Mouse (Mus musculus) MEL (cell line): ENCODE measurements around the gene Cct8l1. TPM values are rescaled to one million over a fixed set of nuclear protein-coding genes. Genes with fewer than 3 reads are reported as not detected.

Source experiments
- DNase-seq: peaks from one replicate; pipeline ENCODE4 v3.0.0; 2011; ENCODE audit warnings: low read depth, low spot score
- H3K27ac ChIP-seq: 2 replicates; pipeline ENCODE4 v1.5.1; 2012; ENCODE audit warnings: low read depth, mild to moderate bottlenecking, control low read depth, low read length, moderate library complexity; ENCODE audit not compliant: control insufficient read depth
- H3K27me3 ChIP-seq, 2 experiments: fragments of 150-350 bp in 1 of 2; sonication (generic) in 1 of 2; 2 replicates each; pipeline ENCODE4 v1.6.1; 2012; ENCODE audit warnings: low read length in 2 of 2, mild to moderate bottlenecking in 2 of 2, improper control_type of control experiment in 1 of 2, moderate library complexity in 1 of 2; ENCODE audit not compliant: insufficient read depth in 2 of 2, control insufficient read depth in 1 of 2
- H3K36me3 ChIP-seq, 2 experiments: 2 replicates each; pipeline ENCODE4 v1.6.1; 2012 to 2014; ENCODE audit warnings: low read length in 2 of 2, improper control_type of control experiment in 1 of 2, inconsistent platforms in 1 of 2, mild to moderate bottlenecking in 1 of 2; ENCODE audit not compliant: insufficient read depth in 2 of 2, control insufficient read depth in 1 of 2
- H3K4me1 ChIP-seq, 2 experiments: fragments of 150-350 bp in 1 of 2; sonication (generic) in 1 of 2; 2 replicates each; pipeline ENCODE4 v1.6.1; 2012; ENCODE audit warnings: low read length in 2 of 2, improper control_type of control experiment in 1 of 2, mild to moderate bottlenecking in 1 of 2; ENCODE audit not compliant: insufficient read depth in 2 of 2, control insufficient read depth in 1 of 2
- H3K4me3 ChIP-seq, 2 experiments: fragments of 150-350 bp in 1 of 2; sonication (generic) in 1 of 2; 2 replicates each; pipeline ENCODE4 v1.5.1; 2012; ENCODE audit warnings: low read depth in 2 of 2, low read length in 2 of 2, mild to moderate bottlenecking in 2 of 2, moderate library complexity in 2 of 2, control low read depth in 1 of 2, improper control_type of control experiment in 1 of 2; ENCODE audit not compliant: control insufficient read depth in 1 of 2, insufficient read depth in 1 of 2
- H3K79me2 ChIP-seq: 2 replicates; pipeline ENCODE4 v1.6.1; 2012; ENCODE audit warnings: mild to moderate bottlenecking, low read length, moderate library complexity; ENCODE audit not compliant: control insufficient read depth, poor library complexity, insufficient read depth
- H3K9ac ChIP-seq: 2 replicates; pipeline ENCODE4 v1.6.1; 2012; ENCODE audit warnings: low read depth, mild to moderate bottlenecking, control low read depth, low read length, moderate library complexity; ENCODE audit not compliant: control insufficient read depth, poor library complexity, severe bottlenecking
- H3K9me3 ChIP-seq: fragments of 150-350 bp; sonication (generic); replicated peaks from 2 replicates; pipeline ENCODE4 v1.6.1; 2012; ENCODE audit warnings: mild to moderate bottlenecking, low read length, improper control_type of control experiment, moderate library complexity; ENCODE audit not compliant: insufficient read depth
- ELF1 ChIP-seq: IDR thresholded peaks from 2 replicates; pipeline ENCODE4 v1.6.1; 2014; ENCODE audit warnings: low read depth, mild to moderate bottlenecking, inconsistent platforms, low read length, improper control_type of control experiment, moderate library complexity
- ETS1 ChIP-seq: IDR thresholded peaks from 2 replicates; pipeline ENCODE4 v1.6.1; 2012; ENCODE audit warnings: low read depth, mild to moderate bottlenecking, inconsistent platforms, low read length, improper control_type of control experiment, moderate library complexity
- GATA1 ChIP-seq: IDR thresholded peaks from 2 replicates; pipeline ENCODE4 v1.6.1; 2011; ENCODE audit warnings: low read depth, low read length, improper control_type of control experiment
- HCFC1 ChIP-seq: IDR thresholded peaks from 2 replicates; pipeline ENCODE4 v1.6.1; 2012; ENCODE audit warnings: low read depth, mild to moderate bottlenecking, inconsistent platforms, low read length, improper control_type of control experiment, moderate library complexity
- KAT2A ChIP-seq: conservative IDR thresholded peaks from 2 replicates; pipeline ENCODE4 v1.6.1; 2012; ENCODE audit warnings: low read depth, low read length, improper control_type of control experiment, inconsistent platforms
- MAFK ChIP-seq: IDR thresholded peaks from 2 replicates; pipeline ENCODE4 v1.6.1; 2011; ENCODE audit warnings: low read depth, mild to moderate bottlenecking, low read length, improper control_type of control experiment, borderline replicate concordance
- MEF2A ChIP-seq: IDR thresholded peaks from 2 replicates; pipeline ENCODE4 v1.6.1; 2014; ENCODE audit warnings: low read depth, mild to moderate bottlenecking, inconsistent platforms, low read length, improper control_type of control experiment; ENCODE audit not compliant: poor library complexity, insufficient replicate concordance, severe bottlenecking; ENCODE audit errors: extremely low read depth
- MYB ChIP-seq: IDR thresholded peaks from 2 replicates; pipeline ENCODE4 v1.6.1; 2011; ENCODE audit warnings: mild to moderate bottlenecking, low read depth, low read length, improper control_type of control experiment
- NELFE ChIP-seq: IDR thresholded peaks from 2 replicates; pipeline ENCODE4 v1.6.1; 2011; ENCODE audit warnings: low read depth, low read length, improper control_type of control experiment
- SIN3A ChIP-seq: IDR thresholded peaks from 2 replicates; pipeline ENCODE4 v1.6.1; 2012; ENCODE audit warnings: low read length, improper control_type of control experiment, inconsistent platforms
- TAL1 ChIP-seq: IDR thresholded peaks from 2 replicates; pipeline ENCODE4 v1.6.1; 2012; ENCODE audit warnings: mild to moderate bottlenecking, inconsistent platforms, low read length, moderate library complexity, mixed read lengths
- TCF12 ChIP-seq: IDR thresholded peaks from 2 replicates; pipeline ENCODE4 v1.6.1; 2014; ENCODE audit warnings: low read depth, mild to moderate bottlenecking, inconsistent platforms, low read length, improper control_type of control experiment, moderate library complexity
- USF2 ChIP-seq, 2 experiments: IDR thresholded peaks; 2 replicates each; pipeline ENCODE4 v1.6.1; 2011 to 2012; ENCODE audit warnings: improper control_type of control experiment in 2 of 2, low read length in 2 of 2, borderline replicate concordance in 1 of 2, inconsistent platforms in 1 of 2, low read depth in 1 of 2, mild to moderate bottlenecking in 1 of 2; ENCODE audit not compliant: insufficient read depth in 1 of 2
- ZKSCAN1 ChIP-seq: IDR thresholded peaks from 2 replicates; pipeline ENCODE4 v1.6.1; 2012; ENCODE audit warnings: low read depth, mild to moderate bottlenecking, inconsistent platforms, low read length, improper control_type of control experiment, moderate library complexity
- ZMIZ1 ChIP-seq: IDR thresholded peaks from 2 replicates; pipeline ENCODE4 v1.6.1; 2012; ENCODE audit warnings: low read depth, mild to moderate bottlenecking, inconsistent platforms, low read length, improper control_type of control experiment, moderate library complexity
- ZNF384 ChIP-seq: IDR thresholded peaks from 2 replicates; pipeline ENCODE4 v1.6.1; 2012; ENCODE audit warnings: low read depth, mild to moderate bottlenecking, inconsistent platforms, low read length, improper control_type of control experiment
- polyA plus RNA-seq, 2 experiments: library from polyadenylated mRNA; stranded (reverse) in 1 of 2; unstranded in 1 of 2; fragments of >175 nt in 1 of 2; fragments of >200 nt in 1 of 2; gene quantifications; 2 replicates each; pipeline versions ENCODE4 v1.2.1 to v1.2.4; 2012; ENCODE audit warnings: low replicate concordance in 2 of 2, low read depth in 1 of 2; ENCODE audit not compliant: insufficient read length in 2 of 2, insufficient read depth in 1 of 2, missing spikeins in 1 of 2
- total RNA-seq: library from RNA; depleted of rRNA; stranded (reverse); fragments of 300-350 nt; gene quantifications from 2 replicates; pipeline ENCODE4 v1.2.3, GENCODE M21; 2012

Cct8l1 gene
- total and polyA plus RNA-seq, 3 experiments: not detected

DNA sequence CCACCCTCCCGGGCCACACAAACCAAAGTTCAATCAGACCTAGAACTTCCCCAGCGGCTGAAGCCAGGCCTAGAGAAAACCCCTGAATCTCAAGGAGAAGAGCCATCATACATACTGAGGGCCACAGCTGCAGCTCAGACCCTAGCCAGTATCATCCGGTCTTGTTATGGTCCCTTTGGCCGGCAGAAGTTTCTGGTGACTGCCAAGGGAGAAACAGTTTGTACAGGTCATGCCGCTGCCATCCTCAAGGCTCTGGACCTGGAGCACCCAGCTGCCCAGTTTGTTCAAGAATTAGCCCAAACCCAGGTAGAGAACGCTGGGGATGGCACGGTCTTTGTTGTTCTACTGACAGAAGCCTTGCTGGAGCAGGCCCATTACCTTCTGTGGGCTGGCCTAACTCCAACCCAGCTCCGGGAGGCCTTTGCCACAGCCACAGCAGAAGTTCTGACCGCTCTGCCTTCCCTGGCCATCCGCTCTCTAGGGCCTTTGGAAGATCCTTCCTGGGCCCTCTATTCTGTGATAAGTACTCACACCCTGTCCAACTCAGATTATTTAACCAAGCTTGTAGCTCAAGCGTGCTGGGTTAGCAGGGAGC lies 531 bp downstream of the Cct8l1 start:
- DNase-seq: no peak
- H3K36me3 ChIP-seq: no peaks in the 10 kb centered on the region
- H3K79me2 ChIP-seq: no peaks in the 10 kb centered on the region
- no peaks in the 10 kb centered on the region for H3K9me3 ChIP-seq
- TF ChIP-seq TCF12 (no peak), HCFC1 (no peak), ETS1 (no peak), ZMIZ1 (no peak), ZKSCAN1 (no peak), MAFK (no peak), KAT2A (no peak), TAL1 (no peak), NELFE (no peak), ELF1 (no peak), MYB (no peak), ZNF384 (no peak), GATA1 (no peak), SIN3A (no peak), MEF2A (no peak), USF2 (IDR thresholded peaks at IDR 0.05; ENCODE audit: borderline replicate concordance in 1 of 2, insufficient read depth in 1 of 2, low read depth in 1 of 2, low read length in 2 of 2) (no peak)
- no peak overlapping the region for H3K9ac ChIP-seq
- H3K27me3 ChIP-seq: no peaks in the 10 kb centered on the region
- H3K27ac ChIP-seq: no peak overlapping the region
- H3K4me1 ChIP-seq: no peaks in the 10 kb centered on the region
- no peak overlapping the region for H3K4me3 ChIP-seq

DNA sequence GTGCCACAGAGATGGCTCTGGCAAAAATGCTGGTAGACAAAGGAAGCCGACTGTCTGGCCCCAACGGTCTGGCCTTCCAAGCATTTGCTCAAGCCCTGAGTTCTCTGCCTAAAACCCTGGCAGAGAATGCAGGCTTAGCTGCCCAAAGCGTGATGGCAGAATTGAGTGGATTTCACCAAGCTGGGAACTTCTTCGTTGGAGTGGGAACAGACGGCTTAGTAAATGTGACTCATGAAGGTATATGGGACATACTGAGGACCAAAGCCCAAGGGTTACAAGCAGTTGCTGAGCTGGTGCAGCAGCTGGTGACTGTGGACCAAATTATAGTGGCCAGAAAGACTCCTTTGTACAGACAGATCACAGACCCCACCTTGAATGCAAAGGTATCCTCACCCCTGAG lies 1.7 kb downstream of the Cct8l1 start:
- no peaks in the 10 kb centered on the region for H3K36me3 ChIP-seq
- no peaks in the 10 kb centered on the region for H3K9me3 ChIP-seq
- H3K79me2 ChIP-seq: no peaks in the 10 kb centered on the region
- H3K27ac ChIP-seq: no peak overlapping the region
- no peaks in the 10 kb centered on the region for H3K4me1 ChIP-seq
- no peak overlapping the region for H3K4me3 ChIP-seq
- H3K27me3 ChIP-seq: no peaks in the 10 kb centered on the region
- TF ChIP-seq MEF2A: no peak
- no peak for TF ChIP-seq TCF12
- H3K9ac ChIP-seq: no peak overlapping the region
- DNase-seq: no peak
